Mouse (Mus musculus): ENCODE results near the gene Camkv.

The Camkv gene

DNA sequence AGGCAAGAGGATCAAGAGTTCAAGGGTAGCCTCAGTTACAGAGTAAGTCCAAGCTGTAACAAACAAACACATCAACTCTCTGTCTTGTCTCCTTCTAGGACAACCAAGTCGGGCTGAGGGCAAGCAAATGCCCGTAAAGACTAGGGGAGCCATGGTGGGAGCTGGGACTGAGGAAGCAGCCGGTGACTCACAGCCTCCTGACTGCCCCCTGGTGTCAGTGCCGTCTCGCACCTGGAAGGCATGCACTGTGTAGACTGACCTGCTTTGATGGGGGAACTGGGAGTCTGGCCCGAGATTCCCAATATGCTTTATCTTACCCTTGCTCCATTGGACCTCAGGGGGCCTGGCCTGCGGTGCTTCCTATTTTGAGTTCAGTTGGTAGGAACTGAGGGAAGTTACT, 12.5 kb upstream of the Camkv start:
- peak; percentile 54 to 77 for DNase-seq (ENCODE audit: inconsistent age in 2 of 2, low spot score in 1 of 2)

DNA sequence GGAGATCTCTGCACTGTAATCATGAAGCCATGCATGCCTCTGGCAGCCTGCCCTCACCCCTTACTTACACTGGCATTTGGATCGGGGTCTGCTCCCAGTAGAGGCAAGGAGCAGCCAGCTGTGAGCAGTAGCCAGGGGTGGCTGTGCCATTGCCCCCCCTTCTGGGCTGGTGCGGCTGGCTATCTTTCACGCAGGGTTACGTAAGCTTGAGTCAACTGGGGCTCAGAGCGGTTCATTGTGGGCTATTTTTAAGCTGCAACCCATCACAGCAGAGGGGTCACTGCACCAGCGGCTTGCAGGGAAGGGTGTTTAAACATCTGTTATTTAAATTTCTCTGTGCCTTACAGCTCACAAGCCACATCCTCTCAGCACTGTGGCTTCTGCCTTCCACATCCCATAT, 11.5 kb upstream of the Camkv start:
- DNase-seq (ENCODE audit: inconsistent age in 2 of 2, low spot score in 1 of 2): peak in 1 of 2 experiments; percentile 54

GRCm38 (mm10) chr9:107925251-107925650, 10.2 kb upstream of the Camkv start:
- DNase-seq (ENCODE audit: inconsistent age in 2 of 2, low spot score in 1 of 2): no peak

DNA sequence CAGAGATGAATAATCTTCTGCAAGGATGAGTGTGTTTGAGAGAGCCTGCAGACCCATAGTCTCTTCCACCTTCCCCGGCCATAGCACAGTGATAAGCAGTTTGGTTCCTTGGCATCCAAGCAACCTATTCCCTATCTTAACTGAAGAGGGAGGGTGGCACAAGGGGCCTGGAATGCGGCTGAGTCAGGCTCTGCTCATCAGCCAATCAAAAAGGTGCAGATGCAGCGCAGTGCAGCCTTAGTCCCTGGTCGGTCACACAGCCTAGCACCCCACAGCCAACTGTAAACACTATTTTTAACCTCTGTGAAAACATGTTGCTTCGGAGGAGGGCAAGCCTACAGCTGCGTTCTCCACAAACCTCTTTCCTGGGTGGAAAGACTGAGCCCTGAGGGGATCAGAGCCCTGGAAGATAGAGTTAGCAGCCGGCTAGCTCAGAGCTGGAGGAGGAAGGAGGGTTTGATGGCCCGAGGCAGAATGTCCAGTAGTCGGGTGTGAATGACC, 8.5 kb upstream of the Camkv start:
- no peak for DNase-seq (ENCODE audit: inconsistent age in 2 of 2, low spot score in 1 of 2)

- no peak for DNase-seq (ENCODE audit: inconsistent age in 2 of 2, low spot score in 1 of 2)
Measured at GRCm38 (mm10) chr9:107927749-107928148, 7.7 kb upstream of the Camkv start.

- DNase-seq (ENCODE audit: inconsistent age in 2 of 2, low spot score in 1 of 2): no peak
Measured at GRCm38 (mm10) chr9:107928169-107928568, 7.3 kb upstream of the Camkv start, which contains the start of gene Actl11. TSS of gene Actl11 (plus strand) at chr9:107928469.

DNA sequence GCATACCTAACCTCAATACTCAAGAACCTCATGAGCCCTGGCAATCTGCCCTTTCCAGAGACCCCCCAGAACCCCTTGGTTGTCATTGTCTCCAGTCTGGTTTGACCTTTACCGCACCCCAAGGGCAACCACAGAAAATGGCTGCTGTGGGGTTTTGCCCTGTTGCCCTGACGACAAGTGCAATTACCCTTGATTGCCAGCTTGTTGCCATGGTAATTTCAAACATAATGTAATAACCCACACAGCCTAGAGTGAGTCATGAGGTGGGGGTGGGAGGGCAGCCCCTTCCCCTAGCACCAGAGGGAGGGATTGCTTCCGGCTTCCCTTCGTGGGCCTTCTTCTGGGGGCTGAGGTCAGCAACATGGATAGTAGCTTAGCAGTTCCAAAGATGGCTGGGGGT, 3.3 kb upstream of the Camkv start:
- no peak for DNase-seq (ENCODE audit: inconsistent age in 2 of 2, low spot score in 1 of 2)

- no peak for DNase-seq (ENCODE audit: inconsistent age in 2 of 2, low spot score in 1 of 2)
Measured at GRCm38 (mm10) chr9:107934146-107934545, 1.3 kb upstream of the Camkv start.

GRCm38 (mm10) chr9:107935790-107936214, 328 bp downstream of the Camkv start:
- DNase-seq (ENCODE audit: inconsistent age in 2 of 2, low spot score in 1 of 2): peak in 1 of 2 experiments; percentile 69

GRCm38 (mm10) chr9:107936215-107936822, 845 bp downstream of the Camkv start:
- peak in 1 of 2 experiments; percentile 58 for DNase-seq (ENCODE audit: inconsistent age in 2 of 2, low spot score in 1 of 2)

DNA sequence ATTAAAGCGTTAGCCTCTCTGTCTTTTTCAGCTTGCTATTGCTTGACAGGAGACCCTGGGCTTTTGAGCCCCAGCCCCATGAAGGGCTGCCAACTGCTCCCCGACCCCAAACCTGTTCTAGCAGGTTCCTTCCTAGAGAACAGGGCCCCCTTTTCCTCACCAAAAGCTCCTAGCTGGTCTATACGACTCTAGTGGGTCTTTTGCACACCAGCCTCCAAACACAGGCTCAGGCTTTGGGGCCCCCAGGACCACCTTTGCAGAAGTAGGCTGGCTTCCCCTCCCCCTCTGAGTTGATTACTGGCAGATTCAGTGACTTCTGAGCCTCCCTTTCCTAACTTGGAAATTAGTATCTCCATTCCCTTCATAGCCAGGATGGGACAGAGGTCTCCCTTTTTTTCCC, 1.4 kb downstream of the Camkv start:
- DNase-seq (ENCODE audit: inconsistent age in 2 of 2, low spot score in 1 of 2): no peak

DNA sequence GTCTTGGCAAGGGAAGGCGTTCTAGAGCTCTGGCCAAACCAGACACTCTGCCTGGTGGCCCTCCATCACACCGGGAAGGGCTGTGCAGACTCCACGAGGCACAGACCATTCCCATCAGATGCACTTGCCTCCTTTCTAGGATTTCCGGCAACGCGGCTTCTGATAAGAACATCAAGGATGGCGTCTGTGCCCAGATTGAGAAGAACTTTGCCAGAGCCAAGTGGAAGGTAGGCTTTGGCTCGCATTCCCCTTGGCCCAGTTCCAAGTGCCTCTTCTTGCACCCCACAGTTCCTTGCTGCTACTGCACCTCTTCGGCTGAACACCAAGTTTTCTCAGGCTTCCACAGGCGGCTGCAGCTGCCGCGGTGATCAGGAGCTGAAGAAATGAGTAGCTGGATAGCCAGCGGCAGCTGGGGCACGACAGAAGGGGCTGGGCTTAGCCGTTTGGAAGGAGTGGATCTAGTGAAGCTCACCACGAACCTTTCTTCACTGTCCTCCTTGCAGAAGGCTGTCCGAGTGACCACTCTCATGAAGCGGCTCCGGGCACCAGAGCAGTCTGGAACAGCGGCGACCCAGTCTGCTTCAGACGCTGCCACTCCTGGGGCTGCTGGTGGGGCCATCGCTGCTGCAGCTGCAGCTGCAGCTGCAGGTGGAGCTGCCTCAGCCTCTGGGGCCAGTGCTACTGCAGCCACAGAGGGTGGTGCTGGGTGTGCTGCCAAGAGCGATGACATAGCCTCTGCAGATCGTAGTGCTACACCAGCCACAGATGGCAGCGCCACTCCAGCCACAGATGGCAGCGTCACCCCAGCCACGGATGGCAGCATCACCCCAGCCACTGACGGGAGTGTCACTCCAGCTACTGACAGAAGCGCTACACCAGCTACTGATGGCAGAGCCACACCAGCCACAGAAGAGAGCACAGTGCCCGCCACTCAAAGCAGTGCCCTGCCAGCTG, 12.0 kb downstream of the Camkv start:
- no peak for DNase-seq (ENCODE audit: inconsistent age in 2 of 2, low spot score in 1 of 2)

DNA sequence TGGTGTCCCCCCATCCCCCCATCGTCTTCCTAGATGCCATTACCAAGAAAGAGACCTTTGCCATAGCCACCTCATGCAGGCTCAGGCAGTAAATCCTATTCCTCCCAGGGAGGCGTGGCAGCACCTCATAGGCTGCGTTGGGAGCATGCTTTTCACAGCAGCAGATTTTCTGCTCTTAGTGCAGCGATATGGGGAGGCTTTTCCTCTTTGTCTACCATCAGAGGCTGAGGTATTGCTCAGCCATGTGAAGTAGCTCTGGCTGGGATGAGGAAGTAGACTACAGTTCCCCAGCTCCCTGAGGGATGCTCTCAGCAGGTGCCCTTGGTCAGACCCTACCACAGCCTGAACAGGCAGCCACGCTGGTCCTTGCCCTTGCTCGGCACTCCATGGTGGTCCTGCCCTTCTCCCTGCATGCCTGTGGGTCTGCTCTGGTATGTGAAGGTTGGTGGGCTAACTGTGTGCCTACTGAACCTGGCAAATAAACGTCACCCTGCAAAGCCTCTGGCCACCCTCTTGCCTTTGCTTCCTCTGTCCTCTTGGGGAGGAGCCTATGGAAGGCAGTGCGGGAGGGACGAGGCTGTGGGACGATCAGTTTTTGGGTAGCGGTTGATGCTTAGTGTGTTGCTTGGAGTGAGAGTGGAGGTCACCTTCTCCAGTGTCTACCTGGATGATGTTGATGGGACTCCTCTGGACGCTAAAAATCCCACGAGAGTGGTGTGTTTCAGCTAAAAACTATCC, 13.9 kb downstream of the Camkv start:
- DNase-seq (ENCODE audit: inconsistent age in 2 of 2, low spot score in 1 of 2): no peak

DNA sequence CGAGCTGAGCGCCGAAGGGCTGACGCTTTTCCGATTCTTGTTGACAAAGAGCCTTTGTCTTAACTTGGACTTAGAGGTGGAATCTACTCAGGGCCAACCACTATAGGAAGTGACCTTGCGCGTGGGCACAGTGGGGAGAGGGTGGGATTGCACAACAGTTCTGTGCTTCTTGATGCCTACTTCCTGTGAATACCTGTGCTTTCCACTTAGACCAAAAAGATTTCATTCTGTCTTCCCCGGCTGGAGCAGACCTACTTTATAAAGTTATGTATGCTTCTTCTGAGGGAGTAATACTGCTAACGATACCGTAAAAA, 14.4 kb downstream of the Camkv start, which contains the start of gene Traip:
TSS of gene Traip (plus strand) at position 215 of the 314 bp plus-strand sequence.
- DNase-seq (ENCODE audit: inconsistent age in 2 of 2, low spot score in 1 of 2): no peak

DNA sequence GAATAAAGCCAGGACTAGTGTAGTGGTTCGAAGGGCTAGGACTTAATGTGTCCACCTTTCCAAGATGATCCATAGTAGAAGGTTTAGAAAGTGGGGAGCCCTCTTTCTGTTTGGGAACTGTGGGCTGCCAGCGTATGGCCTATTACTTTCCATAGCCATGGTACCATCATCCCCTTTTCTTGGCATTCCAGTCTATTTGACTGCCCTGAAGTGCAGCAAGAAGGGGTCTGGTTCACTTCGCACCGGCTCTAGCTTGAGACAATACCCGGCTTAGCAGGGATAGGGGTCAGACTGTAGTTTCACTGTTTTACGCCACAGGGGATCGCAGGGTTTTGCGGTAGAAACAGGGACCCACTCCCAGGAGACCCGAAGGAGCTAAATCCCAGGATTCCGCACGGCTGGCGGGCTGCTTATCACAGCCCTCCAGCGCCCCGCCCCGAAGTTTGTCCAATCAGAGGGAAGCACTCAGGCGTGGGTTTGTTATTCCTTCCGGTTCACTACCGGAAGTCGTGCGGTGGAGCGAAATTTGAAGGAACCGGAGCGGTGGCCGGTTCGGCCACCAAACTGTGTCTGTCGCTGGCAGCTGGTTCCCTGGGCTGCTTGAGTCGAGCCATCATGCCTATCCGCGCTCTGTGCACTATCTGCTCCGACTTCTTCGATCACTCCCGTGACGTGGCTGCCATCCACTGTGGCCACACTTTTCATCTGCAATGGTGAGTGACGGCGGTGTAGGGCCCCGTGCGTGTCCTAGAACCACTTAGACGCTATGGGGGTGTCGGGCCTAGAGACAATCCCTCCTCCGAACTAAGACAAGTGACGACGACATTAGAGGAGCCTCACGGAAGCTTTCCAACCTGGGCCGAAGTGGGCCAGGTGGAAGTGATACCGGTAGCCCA, 15.2 kb downstream of the Camkv start:
- DNase-seq (ENCODE audit: inconsistent age in 2 of 2, low spot score in 1 of 2): peak; percentile 92 to 96

DNA sequence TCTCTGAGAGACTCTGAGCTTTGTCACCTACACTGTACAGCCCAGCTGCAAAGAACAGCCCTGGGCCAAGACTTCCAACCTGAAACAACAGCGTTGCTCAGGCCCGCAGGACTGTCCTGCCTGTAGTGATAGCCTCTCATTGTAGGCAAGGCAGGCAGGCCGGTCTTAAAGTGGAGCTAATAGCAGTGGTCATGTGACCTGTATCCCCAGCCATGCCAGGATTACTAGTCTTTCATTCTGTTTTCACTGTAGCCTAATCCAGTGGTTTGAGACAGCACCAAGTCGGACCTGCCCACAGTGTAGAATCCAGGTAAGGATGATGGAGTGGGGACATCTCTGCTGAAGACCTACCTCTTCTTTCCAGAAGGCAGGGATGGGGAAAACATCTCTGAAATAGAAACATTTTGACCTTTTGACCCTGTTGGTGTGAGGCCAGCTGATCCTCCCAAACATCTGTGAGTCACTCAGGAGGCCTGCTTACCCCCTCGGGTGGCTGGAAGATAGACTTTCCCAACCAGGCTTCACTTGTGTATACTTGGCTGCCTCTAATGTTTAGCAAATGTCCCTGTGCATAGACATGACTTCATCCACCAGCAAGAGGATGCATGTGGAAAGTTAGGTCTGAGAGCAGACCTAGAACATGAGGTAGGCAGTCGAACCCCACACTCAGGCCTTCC, 20.3 kb downstream of the Camkv start:
- DNase-seq (ENCODE audit: inconsistent age in 2 of 2, low spot score in 1 of 2): peak in 1 of 2 experiments; percentile 27

DNA sequence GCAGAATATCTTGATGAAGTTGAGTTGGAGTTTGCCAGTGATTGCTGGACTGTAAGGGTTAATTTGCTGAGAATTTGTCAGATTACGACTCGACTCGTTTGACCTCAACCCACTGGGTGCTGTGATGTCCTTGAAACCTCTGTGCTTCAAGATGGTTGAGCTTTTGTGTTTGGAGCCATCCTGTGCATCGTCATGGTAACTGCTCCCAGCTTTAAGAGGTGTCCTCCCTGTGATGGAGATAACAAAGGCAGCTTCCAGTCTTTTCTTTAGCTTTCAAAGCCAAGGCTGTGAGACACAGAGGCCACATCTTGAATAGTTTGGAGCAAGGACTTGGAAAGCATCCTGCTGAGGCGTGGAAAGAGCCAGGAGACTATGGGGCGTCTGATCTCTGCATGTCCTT, 21.7 kb downstream of the Camkv start:
- DNase-seq (ENCODE audit: inconsistent age in 2 of 2, low spot score in 1 of 2): peak in 1 of 2 experiments; percentile 31

DNA sequence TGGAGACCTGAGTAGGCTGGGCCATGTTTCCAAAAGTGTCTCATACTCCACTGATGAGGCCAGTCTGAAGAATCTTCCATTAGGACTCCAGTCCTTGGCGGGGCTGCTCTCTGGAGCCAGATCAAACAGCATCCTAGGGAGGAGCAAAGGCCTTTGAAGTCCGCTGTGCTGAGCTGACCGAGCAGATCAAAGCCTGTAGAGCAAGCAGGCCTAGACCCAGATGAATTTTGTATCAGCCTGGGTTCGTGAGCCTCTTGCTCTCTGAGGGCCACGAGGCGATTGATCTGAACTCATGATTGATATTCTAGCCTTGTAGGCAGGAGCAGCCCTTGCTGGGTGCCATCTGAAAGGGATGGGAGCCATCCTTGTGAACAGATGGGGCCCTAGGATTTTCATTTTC, 24.4 kb downstream of the Camkv start:
- peak; percentile 68 to 80 for DNase-seq (ENCODE audit: inconsistent age in 2 of 2, low spot score in 1 of 2)

DNA sequence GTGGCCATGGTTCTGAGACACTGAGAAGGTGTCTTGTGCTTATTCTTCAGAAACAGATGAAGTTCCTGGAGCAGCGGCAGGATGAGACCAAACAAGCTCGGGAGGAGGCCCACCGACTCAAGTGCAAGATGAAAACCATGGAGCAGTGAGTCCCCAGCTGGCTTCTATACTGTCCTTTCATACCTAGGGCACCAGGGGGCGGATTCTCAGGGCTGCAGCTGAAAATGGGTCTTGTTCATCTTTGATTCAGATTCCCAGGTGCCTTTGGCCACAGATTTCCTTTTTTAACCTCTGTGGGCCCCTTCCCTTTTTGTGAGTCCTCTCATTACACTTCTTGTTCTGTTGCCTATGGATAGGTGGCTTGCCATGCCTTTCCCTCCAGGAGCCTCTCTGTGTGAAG, 25.5 kb downstream of the Camkv start:
- peak in 1 of 2 experiments; percentile 34 for DNase-seq (ENCODE audit: inconsistent age in 2 of 2, low spot score in 1 of 2)

DNA sequence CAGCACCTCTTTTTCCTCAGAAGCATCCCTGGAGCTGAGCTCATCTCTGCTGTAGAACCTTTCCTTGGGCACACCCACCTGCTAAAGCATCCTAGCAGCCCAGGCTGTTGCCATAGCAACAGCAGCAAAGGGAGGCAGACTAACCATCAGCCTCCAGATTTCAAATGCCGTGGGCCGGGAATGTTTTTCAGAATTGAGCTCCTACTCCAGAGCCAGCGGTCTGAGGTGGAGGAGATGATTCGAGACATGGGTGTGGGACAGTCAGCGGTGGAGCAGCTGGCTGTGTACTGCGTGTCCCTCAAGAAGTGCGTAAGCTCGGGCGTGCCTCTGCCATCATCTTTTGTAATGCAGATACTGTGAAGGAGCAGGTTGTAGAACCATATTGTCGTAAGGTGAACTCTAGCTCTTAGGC, 25.9 kb downstream of the Camkv start:
- peak in 1 of 2 experiments; percentile 33 for DNase-seq (ENCODE audit: inconsistent age in 2 of 2, low spot score in 1 of 2)

All from adrenal gland, adult (tissue).